Mouse (Mus musculus) megakaryocyte, embryonic 14.5 days (primary cell): ENCODE measurements around the gene Tlx2. TPM values are rescaled to one million over a fixed set of nuclear protein-coding genes. Genes with fewer than 3 reads are reported as not detected.

Source experiments
- H3K27me3 ChIP-seq: replicated peaks from 2 replicates; pipeline ENCODE3; 2012; ENCODE audit warnings: inconsistent platforms
- H3K36me3 ChIP-seq: replicated peaks from 2 replicates; pipeline ENCODE3; 2012; ENCODE audit warnings: low read length, inconsistent platforms, mixed read lengths
- H3K4me1 ChIP-seq: 2 replicates; pipeline ENCODE4 v1.6.1; 2012; ENCODE audit warnings: inconsistent platforms
- H3K4me3 ChIP-seq: replicated peaks from 2 replicates; pipeline ENCODE3; 2012; ENCODE audit warnings: moderate library complexity, mild to moderate bottlenecking, inconsistent platforms
- H3K9me3 ChIP-seq: 2 replicates; pipeline ENCODE4 v1.6.1; 2012; ENCODE audit warnings: inconsistent platforms
- FLI1 ChIP-seq: IDR thresholded peaks from 2 replicates; pipeline ENCODE4 v1.6.1; 2012; ENCODE audit warnings: low read length, inconsistent platforms, mixed read lengths
- GATA1 ChIP-seq: IDR thresholded peaks from 3 replicates; pipeline ENCODE4 v1.6.1; 2012; ENCODE audit warnings: mixed read lengths, low read length, inconsistent platforms, borderline replicate concordance
- polyA plus RNA-seq: library from polyadenylated mRNA; stranded (reverse); fragments of >175 nt; gene quantifications from 2 replicates; pipeline ENCODE4 v1.2.3, GENCODE M21; 2012; ENCODE audit warnings: low replicate concordance; ENCODE audit not compliant: insufficient read depth

Tlx2 gene
- polyA plus RNA-seq, 1 experiment: not detected

DNA sequence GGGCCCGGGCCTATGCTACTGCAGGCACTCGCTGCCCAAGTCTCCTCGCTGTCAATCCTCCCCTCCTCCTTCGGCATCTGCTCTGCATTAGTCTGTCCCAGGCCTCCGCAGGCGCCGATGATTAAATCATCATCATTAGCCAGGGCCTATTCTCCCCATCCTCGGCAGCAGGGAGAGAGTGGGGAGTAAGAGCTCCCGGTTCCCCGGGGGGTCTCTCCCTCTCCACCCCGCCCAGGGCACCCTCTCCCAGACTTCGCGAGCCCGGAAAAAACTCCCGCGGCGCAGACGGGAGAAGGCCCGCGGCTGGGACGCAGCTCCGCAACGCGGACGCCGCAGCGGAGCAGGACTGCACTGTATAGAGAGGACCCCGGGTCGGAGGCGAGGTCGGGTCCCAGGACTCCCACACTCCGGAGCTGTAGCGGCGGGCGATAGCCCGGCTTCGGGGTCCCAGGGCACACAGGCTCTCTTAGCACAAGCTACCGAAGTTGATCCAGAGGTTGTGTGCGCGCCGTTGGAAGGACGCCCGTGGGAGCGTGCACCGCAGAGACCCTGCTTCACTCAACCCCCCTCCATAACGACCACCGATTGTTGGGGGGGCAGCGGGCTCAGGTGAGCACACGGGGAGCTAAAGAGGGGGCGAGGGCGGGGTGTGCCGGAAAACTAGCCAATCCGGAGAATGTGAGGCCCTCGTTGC is 7.7 kb upstream of the Tlx2 start, which contains the start of gene Pcgf1:
Gene Pcgf1 (plus strand): TSS at position 240 of the 694 bp plus-strand sequence.
- peak within 1 kb of the TSS; percentile 99 for H3K4me3 ChIP-seq
- peaks cover 32% of the 10 kb centered on the region for H3K27me3 ChIP-seq
- peaks cover 30% of the 10 kb centered on the region for H3K36me3 ChIP-seq
- H3K9me3 ChIP-seq: no peaks in the 10 kb centered on the region
- TF ChIP-seq GATA1: no peak
- no peak for TF ChIP-seq FLI1
- peaks cover 23% of the 10 kb centered on the region for H3K4me1 ChIP-seq

DNA sequence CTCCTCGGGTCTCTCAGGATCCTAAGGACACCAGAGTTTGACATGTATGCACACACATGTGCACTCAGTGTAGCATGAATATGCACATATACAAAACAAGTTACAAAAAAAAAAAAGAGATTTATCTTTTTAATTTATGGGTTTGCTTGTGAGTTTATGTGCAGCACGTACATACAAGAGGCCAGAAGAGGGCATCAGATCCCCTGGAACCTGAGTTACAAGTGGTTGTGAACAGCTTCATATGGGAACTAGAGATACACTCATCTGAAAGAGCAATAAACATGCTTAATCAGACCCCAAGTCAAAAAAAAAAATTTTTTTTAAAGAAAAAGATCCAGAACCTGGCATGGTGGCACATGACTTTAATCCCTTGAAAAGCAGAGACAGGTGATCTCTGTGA is 4.9 kb upstream of the Tlx2 start:
- Histone ChIP-seq H3K9me3 (no peaks in the 10 kb centered on the region), H3K4me3 (no peak overlapping the region), H3K36me3 (peaks cover 5% of the 10 kb centered on the region), H3K27me3 (peaks cover 57% of the 10 kb centered on the region), H3K4me1 (peaks cover 45% of the 10 kb centered on the region)
- TF ChIP-seq GATA1: no peak
- no peak for TF ChIP-seq FLI1

DNA sequence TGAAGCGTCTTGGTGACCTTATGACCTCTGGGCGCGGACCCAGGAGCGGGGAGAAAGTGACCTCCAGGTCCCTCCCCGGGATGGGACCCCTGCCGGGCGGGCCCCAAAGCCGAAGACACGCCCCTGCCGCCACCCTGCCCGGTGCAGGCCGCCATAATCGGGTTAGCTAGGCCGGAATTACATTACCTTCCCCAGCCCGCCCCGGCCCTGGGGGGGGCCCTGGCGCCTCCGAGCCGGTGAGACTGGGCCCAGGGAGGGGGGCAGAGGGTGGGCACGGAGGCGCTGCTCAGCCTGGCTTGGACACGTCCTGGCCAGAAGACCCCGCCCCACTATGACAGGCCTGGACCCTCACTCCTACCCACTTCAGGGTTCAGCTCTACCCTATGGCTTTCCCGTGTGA is 1.1 kb upstream of the Tlx2 start:
- peaks cover 87% of the 10 kb centered on the region for H3K27me3 ChIP-seq
- TF ChIP-seq FLI1 (no peak), GATA1 (no peak)
- peaks cover 9% of the 10 kb centered on the region for H3K36me3 ChIP-seq
- peaks cover 47% of the 10 kb centered on the region for H3K4me1 ChIP-seq
- no peaks in the 10 kb centered on the region for H3K9me3 ChIP-seq
- peak overlapping the region; percentile 19 for H3K4me3 ChIP-seq

DNA sequence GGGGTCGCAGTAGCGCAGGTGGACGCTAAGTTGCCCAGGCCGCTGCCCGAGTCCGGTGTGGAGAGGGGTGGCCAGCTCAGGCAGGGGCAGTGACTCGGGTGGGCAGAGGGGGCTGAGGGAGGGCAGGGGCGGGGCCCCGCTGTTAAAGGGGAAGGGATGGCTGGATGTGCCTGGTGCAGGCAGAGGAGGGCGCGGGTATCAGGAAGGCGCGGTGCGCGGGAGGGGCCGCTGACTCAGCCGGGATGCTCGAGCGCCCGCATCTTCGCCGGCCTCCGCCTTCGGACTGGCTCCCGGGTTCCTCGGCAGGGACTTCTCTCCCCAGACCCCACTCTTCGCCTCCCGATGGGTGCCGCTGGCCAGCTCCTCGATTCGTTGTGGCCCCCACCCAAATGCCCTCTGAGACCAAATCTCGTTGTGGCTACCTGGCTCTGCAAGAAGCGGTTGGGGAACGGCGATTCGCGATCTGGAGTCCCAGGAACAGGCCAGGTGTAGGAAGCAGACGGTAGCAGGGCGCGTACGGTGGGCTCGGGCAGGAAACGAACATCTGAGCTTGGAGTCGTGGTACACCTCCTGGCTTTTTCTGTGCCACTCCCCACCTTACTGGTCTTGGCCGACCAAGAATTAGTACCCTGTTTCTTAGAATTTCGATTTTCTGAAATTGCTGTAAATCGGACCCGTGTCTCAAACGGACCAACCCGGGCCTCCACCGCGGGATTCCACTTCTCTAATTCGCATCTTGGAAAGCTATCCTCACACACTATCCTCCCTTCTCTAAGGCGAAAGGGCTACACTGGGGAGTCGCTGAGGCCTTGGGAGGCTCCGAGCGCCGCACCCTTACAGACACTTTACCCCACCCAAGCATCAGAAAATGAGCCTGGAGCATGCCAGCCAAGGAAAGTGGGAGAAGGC is 472 bp upstream of the Tlx2 start:
- peaks cover 89% of the 10 kb centered on the region for H3K27me3 ChIP-seq
- H3K36me3 ChIP-seq: peaks cover 13% of the 10 kb centered on the region
- H3K4me3 ChIP-seq: peak overlapping the region; percentile 88
- peaks cover 52% of the 10 kb centered on the region for H3K4me1 ChIP-seq
- no peaks in the 10 kb centered on the region for H3K9me3 ChIP-seq
- TF ChIP-seq GATA1 (no peak), FLI1 (no peak)

DNA sequence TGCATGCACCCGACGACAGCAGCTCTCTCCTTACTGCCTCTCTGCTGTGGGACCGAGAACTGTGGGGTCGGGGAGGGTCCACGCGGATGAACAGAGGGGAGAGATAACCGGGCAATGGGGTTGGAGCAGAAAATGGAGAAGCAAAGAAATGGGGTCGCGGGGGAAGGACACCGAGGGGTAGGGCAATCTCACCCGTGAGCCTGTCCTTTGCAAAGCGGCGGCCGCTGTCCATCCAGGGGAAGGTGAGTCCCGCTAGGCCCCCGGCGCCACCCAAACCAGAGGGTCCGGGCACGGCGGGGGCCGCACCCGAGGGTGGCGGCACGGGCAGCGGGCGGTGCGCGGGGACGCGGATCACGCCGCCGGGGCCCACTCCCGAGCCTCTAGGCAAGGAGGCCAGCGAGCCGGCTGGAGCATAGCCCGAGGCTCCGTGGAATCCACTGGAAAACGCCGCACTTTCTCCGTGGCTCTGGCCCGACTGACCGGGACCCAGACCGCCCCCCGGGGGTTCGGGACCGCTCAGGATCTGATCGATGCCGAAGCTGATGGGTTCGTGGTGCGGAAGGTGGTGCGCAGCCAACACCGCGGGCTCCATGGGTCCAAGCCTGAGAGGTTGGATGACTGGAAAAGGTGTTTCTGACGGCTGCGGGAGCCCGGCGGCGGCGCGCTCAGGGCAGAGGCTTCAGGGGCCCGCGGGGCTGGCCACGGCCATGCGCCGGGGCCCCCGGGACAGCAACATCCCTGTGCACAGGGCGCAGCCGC is 426 bp downstream of the Tlx2 start:
- no peaks in the 10 kb centered on the region for H3K9me3 ChIP-seq
- H3K36me3 ChIP-seq: peaks cover 15% of the 10 kb centered on the region
- peaks cover 95% of the 10 kb centered on the region for H3K27me3 ChIP-seq
- peak overlapping the region; percentile 88 for H3K4me3 ChIP-seq
- peaks cover 53% of the 10 kb centered on the region for H3K4me1 ChIP-seq
- TF ChIP-seq FLI1: no peak
- TF ChIP-seq GATA1: no peak

DNA sequence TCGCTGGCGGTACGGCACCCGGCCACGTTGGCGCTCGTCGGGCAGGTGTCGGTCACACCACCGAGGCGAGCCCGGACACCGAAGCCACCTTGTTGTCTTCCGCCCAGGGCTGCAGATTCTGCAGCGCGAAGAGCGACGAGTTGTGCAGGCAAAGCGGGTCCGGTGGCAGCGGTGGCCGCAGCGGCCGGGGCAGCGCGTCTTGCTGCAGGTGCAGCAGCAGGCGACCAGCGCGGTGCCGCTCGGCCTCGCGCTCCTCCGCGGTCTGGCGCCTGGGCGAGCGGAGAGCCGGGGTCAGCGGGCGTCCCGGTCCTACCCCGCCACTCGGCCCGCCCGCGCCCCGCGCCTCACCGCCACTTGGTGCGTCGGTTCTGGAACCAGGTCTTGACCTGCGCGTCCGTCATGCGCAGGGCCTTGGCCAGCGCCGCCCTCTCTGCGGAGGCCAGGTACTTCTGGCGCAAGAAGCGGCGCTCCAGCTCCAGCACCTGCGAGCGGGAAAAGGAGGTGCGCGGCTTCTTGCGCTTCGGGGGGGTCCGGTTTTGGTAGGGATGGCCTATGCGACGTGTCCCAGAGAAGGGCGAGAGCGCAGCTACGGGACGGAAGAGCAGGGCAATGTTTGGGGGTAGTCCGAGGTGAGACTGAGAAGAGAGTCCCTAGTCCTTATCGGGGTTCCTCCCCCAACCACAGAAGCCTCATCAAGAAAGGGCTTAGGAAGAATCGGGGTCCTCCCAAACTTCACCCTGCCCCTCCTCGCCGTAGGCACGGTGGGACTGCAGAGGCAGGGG is 1.2 kb downstream of the Tlx2 start:
- TF ChIP-seq GATA1 (no peak), FLI1 (no peak)
- Histone ChIP-seq H3K4me3 (peak overlapping the region; percentile 88), H3K4me1 (peaks cover 57% of the 10 kb centered on the region), H3K9me3 (no peaks in the 10 kb centered on the region), H3K27me3 (peaks cover 95% of the 10 kb centered on the region), H3K36me3 (peaks cover 22% of the 10 kb centered on the region)

DNA sequence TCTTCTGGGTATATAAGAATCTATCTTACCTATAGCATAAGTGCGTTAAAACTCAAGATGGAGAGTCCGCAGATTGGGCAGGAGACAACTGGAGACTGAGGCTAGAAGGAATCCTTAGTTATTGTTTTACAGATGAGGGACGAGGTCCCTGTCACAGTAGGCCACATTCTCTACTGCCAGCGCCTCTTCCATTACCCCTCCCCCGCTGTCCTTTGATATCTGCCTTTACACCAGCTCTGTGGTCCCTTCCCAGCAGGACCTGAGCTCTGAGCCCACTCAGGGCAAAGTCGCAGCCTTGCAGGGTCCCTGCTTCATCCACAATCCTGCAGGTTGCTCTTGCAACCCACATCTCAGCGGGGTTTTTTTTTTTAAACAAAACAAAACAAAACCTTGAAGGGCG is 1.9 kb downstream of the Tlx2 start:
- no peak for TF ChIP-seq GATA1
- no peak for TF ChIP-seq FLI1
- Histone ChIP-seq H3K9me3 (no peaks in the 10 kb centered on the region), H3K27me3 (peaks cover 95% of the 10 kb centered on the region), H3K4me1 (peaks cover 62% of the 10 kb centered on the region), H3K4me3 (peak overlapping the region; percentile 19), H3K36me3 (peaks cover 28% of the 10 kb centered on the region)

DNA sequence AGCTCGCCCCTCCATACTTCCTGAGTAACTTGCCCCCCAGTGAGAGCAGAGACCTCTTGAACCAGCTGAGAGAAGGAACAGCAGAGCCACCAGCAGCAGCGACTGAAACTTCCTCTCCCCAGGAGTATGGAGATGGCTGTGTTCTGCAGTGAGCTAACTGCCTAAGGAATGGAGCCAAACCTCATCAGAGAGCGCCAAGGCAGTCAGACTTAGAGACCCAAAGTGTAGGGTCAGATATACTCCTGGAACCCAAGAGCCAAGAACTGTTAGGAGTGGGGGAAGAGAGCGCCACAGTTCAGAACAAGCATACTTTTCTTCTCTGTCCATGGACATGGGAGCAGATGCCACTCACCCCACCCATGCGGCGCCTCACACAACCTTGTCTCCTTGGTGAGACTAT is 3.7 kb downstream of the Tlx2 start:
- no peak for TF ChIP-seq FLI1
- no peak for TF ChIP-seq GATA1
- Histone ChIP-seq H3K4me1 (peaks cover 63% of the 10 kb centered on the region), H3K27me3 (peaks cover 93% of the 10 kb centered on the region), H3K9me3 (no peaks in the 10 kb centered on the region), H3K4me3 (no peak overlapping the region), H3K36me3 (peaks cover 35% of the 10 kb centered on the region)

DNA sequence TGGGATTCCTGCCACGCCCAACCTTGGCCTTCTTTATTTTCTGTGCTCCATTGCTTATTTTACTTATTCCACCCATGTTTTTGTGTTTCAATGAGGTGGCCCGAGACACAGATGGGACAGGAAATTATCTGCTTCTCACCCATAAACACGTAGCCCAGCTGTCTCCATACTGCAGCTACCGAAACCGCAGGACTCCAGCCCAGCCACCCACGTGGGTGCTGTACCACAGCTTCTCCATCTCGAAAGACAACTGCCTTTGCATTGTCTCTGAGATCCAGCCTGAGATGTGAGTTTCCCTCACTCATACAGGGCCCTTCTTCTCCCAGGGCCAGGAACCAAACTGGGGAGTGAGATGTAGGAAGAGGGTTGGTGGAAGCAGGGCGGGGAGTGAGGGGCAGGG is 4.1 kb downstream of the Tlx2 start:
- Histone ChIP-seq H3K27me3 (peaks cover 92% of the 10 kb centered on the region), H3K36me3 (peaks cover 39% of the 10 kb centered on the region), H3K9me3 (no peaks in the 10 kb centered on the region), H3K4me3 (no peak overlapping the region), H3K4me1 (peaks cover 58% of the 10 kb centered on the region)
- no peak for TF ChIP-seq GATA1
- TF ChIP-seq FLI1: no peak
